Mouse (Mus musculus) intestine, embryonic 14.5 days (tissue): Measurements from ENCODE around the gene Grrp1. TPM values are rescaled to one million over a fixed set of nuclear protein-coding genes. Genes with fewer than 3 reads are reported as not detected.

Source experiments
- ATAC-seq: fragments of 200-750 bp; cut with Nextera tagmentation; replicated peaks from 2 replicates; pipeline ENCODE4 v1.8.0; 2017; ENCODE audit warnings: low read depth, moderate number of reproducible peaks, moderate TSS enrichment, moderate library complexity; ENCODE audit not compliant: low FRiP score, low TSS enrichment
- DNase-seq: peaks from one replicate; pipeline ENCODE4 v3.0.0-alpha.2; 2018; ENCODE audit warnings: low spot score
- H3K27ac ChIP-seq: fragments of 300-500 bp; sonication (generic); 2 replicates; pipeline ENCODE4 v1.5.1; 2014; ENCODE audit warnings: low read depth, mild to moderate bottlenecking, control low read depth
- H3K27me3 ChIP-seq: fragments of 300-500 bp; sonication (generic); replicated peaks from 2 replicates; pipeline ENCODE4 v1.6.1; 2014; ENCODE audit warnings: low read length, control low read depth; ENCODE audit not compliant: control insufficient read depth, insufficient read depth
- H3K36me3 ChIP-seq: fragments of 300-500 bp; sonication (generic); 2 replicates; pipeline ENCODE4 v1.6.1; 2014; ENCODE audit warnings: low read length, control low read depth; ENCODE audit not compliant: control insufficient read depth, insufficient read depth
- H3K4me1 ChIP-seq: fragments of 300-500 bp; sonication (generic); replicated peaks from 2 replicates; pipeline ENCODE4 v1.6.1; 2014; ENCODE audit warnings: low read length, control low read depth, mixed read lengths; ENCODE audit not compliant: control insufficient read depth, insufficient read depth
- H3K4me2 ChIP-seq: fragments of 300-500 bp; sonication (generic); 2 replicates; pipeline ENCODE4 v1.6.1; 2014; ENCODE audit warnings: low read length
- H3K4me3 ChIP-seq: fragments of 300-500 bp; sonication (generic); 2 replicates; pipeline ENCODE4 v1.5.1; 2014; ENCODE audit warnings: low read depth, low read length, control low read depth, mixed read lengths
- H3K9ac ChIP-seq: fragments of 300-500 bp; sonication (generic); 2 replicates; pipeline ENCODE4 v1.6.1; 2014; ENCODE audit warnings: mild to moderate bottlenecking, low read length
- H3K9me3 ChIP-seq: fragments of 300-500 bp; sonication (generic); 2 replicates; pipeline ENCODE4 v1.6.1; 2016; ENCODE audit warnings: low read length, control low read depth; ENCODE audit not compliant: control insufficient read depth
- WGBS: fragments of 180-500 bp; shearing (Covaris S2); extraction: QIAGEN DNeasy Blood & Tissue Kit; methylation state at CpG from one replicate; pipeline ENCODE4 v1.1.7; 2014; 5-methylcytosine and 5-hydroxymethylcytosine counted together
- polyA plus RNA-seq: library from polyadenylated mRNA; unstranded; fragments of >200 nt; fragmentation: Nextera tagmentation; extraction: Ambion mirVana; gene quantifications from 2 replicates; pipeline ENCODE4 v1.2.1, GENCODE M21; 2014

Grrp1 gene
- polyA plus RNA-seq, 1 experiment from 2014 or later = 4.5 TPM

GRCm38 (mm10) chr4:134238279-134238651 lies 15.6 kb downstream of the Grrp1 start, which contains the start of gene Cnksr1:
Cnksr1 (minus strand) TSS chr4:134238399.
- Histone ChIP-seq H3K27me3 (peaks cover 13% of the 10 kb centered on the region), H3K9me3 (no peaks in the 10 kb centered on the region), H3K36me3 (0 out of 2 replicates have a peak, but pooled peaks cover 5% of the 10 kb centered on the region), H3K27ac (no peak within 1 kb of the TSS), H3K4me2 (peak within 1 kb of the TSS; percentile 43), H3K4me3 (peak within 1 kb of the TSS; percentile 34), H3K9ac (peak within 1 kb of the TSS; percentile 25), H3K4me1 (no peaks in the 10 kb centered on the region)
- ATAC-seq = peak; percentile 88
- DNase-seq = no peak
- 2% methylated on average over 18 of the region's 18 CpGs for WGBS

- 20% methylated on average over 19 of the region's 19 CpGs for WGBS
- ATAC-seq = peak; percentile 66
Measured at GRCm38 (mm10) chr4:134237582-134238278, 16.2 kb downstream of the Grrp1 start.

GRCm38 (mm10) chr4:134234876-134235275 lies 19.0 kb downstream of the Grrp1 start:
- Histone ChIP-seq H3K27me3 (peaks cover 13% of the 10 kb centered on the region), H3K4me2 (no peak overlapping the region), H3K27ac (no peak overlapping the region), H3K9ac (no peak overlapping the region), H3K36me3 (no peaks in the 10 kb centered on the region), H3K9me3 (no peaks in the 10 kb centered on the region), H3K4me1 (no peaks in the 10 kb centered on the region), H3K4me3 (no peak overlapping the region)
- 85% methylated on average over 5 of the region's 5 CpGs for WGBS
- DNase-seq (no peak), ATAC-seq (no peak)

More at GRCm38 (mm10) chr4:134237582-134238278, 16.2 kb downstream of the Grrp1 start:
- no peak overlapping the region for H3K27ac ChIP-seq
- DNase-seq = peak; percentile 78
- no peaks in the 10 kb centered on the region for H3K36me3 ChIP-seq
- peaks cover 13% of the 10 kb centered on the region for H3K27me3 ChIP-seq
- H3K9ac ChIP-seq = peak overlapping the region; percentile 25
- H3K9me3 ChIP-seq = no peaks in the 10 kb centered on the region
- H3K4me3 ChIP-seq = peak overlapping the region; percentile 34
- no peaks in the 10 kb centered on the region for H3K4me1 ChIP-seq
- peak overlapping the region; percentile 43 for H3K4me2 ChIP-seq

GRCm38 (mm10) chr4:134230431-134230830 lies 23.5 kb downstream of the Grrp1 start:
- DNase-seq (no peak), ATAC-seq (no peak)
- no peak overlapping the region for H3K4me2 ChIP-seq

GRCm38 (mm10) chr4:134227194-134227593 lies 26.7 kb downstream of the Grrp1 start, which contains the start of gene Catsper4:
Catsper4 (minus strand) TSS chr4:134227383.
- Histone ChIP-seq H3K9ac (no peak within 1 kb of the TSS), H3K27ac (no peak within 1 kb of the TSS), H3K36me3 (no peaks in the 10 kb centered on the region), H3K27me3 (no peaks in the 10 kb centered on the region), H3K4me2 (no peak within 1 kb of the TSS), H3K4me1 (no peaks in the 10 kb centered on the region), H3K4me3 (no peak within 1 kb of the TSS), H3K9me3 (no peaks in the 10 kb centered on the region)
- ATAC-seq (no peak), DNase-seq (no peak)
- WGBS = 67% methylated on average over 8 of the region's 8 CpGs

More at GRCm38 (mm10) chr4:134230431-134230830, 23.5 kb downstream of the Grrp1 start:
- H3K9ac ChIP-seq = no peak overlapping the region
- H3K27me3 ChIP-seq = no peaks in the 10 kb centered on the region
- no peaks in the 10 kb centered on the region for H3K9me3 ChIP-seq
- no peaks in the 10 kb centered on the region for H3K36me3 ChIP-seq
- no peak overlapping the region for H3K4me3 ChIP-seq
- H3K27ac ChIP-seq = no peak overlapping the region
- 32% methylated on average over 8 of the region's 8 CpGs for WGBS
- no peaks in the 10 kb centered on the region for H3K4me1 ChIP-seq

- ATAC-seq (peak; percentile 75), DNase-seq (no peak)
- peak overlapping the region; percentile 6 for H3K27ac ChIP-seq
- H3K4me3 ChIP-seq = no peak overlapping the region
- H3K9ac ChIP-seq = no peak overlapping the region
- H3K4me1 ChIP-seq = no peaks in the 10 kb centered on the region
- no peaks in the 10 kb centered on the region for H3K27me3 ChIP-seq
- H3K9me3 ChIP-seq = no peaks in the 10 kb centered on the region
- H3K4me2 ChIP-seq = no peak overlapping the region
- no peaks in the 10 kb centered on the region for H3K36me3 ChIP-seq
- 53% methylated on average over 11 of the region's 11 CpGs for WGBS
Measured at GRCm38 (mm10) chr4:134222793-134223600, 30.9 kb downstream of the Grrp1 start.

GRCm38 (mm10) chr4:134206488-134207053 lies 47.3 kb downstream of the Grrp1 start:
- Histone ChIP-seq H3K4me1 (no peaks in the 10 kb centered on the region), H3K4me2 (no peak overlapping the region), H3K9me3 (no peaks in the 10 kb centered on the region), H3K4me3 (no peak overlapping the region), H3K36me3 (no peaks in the 10 kb centered on the region), H3K9ac (no peak overlapping the region), H3K27me3 (no peaks in the 10 kb centered on the region), H3K27ac (no peak overlapping the region)
- 51% methylated on average over 6 of the region's 6 CpGs for WGBS
- no peak for DNase-seq
- ATAC-seq = no peak

GRCm38 (mm10) chr4:134203340-134203896 lies 50.5 kb downstream of the Grrp1 start:
- DNase-seq (no peak), ATAC-seq (no peak)
- no peak overlapping the region for H3K9ac ChIP-seq
- no peak overlapping the region for H3K4me2 ChIP-seq
- no peak overlapping the region for H3K27ac ChIP-seq
- no peaks in the 10 kb centered on the region for H3K4me1 ChIP-seq
- 87% methylated on average over 17 of the region's 17 CpGs for WGBS
- no peaks in the 10 kb centered on the region for H3K27me3 ChIP-seq
- no peaks in the 10 kb centered on the region for H3K36me3 ChIP-seq
- H3K9me3 ChIP-seq = no peaks in the 10 kb centered on the region
- H3K4me3 ChIP-seq = no peak overlapping the region
